Mouse (Mus musculus): Measurements from ENCODE around the gene Acot7. TPM values are rescaled to one million over a fixed set of nuclear protein-coding genes. Genes with fewer than 3 reads are reported as not detected.

Gene Acot7
- polyA plus RNA-seq, 1 experiment = not detected

GRCm38 (mm10) chr4:152146033-152146827 lies 31.7 kb upstream of the Acot7 start:
- Histone ChIP-seq H3K4me1 (ENCODE audit: control insufficient read depth, insufficient read depth, low read length) (no peaks in the 10 kb centered on the region), H3K4me3 (ENCODE audit: insufficient read depth, low read depth, low read length) (no peak overlapping the region), H3K27ac (ENCODE audit: insufficient read depth, low read depth, low read length) (no peak overlapping the region)
- 79% methylated on average over 11 of the region's 11 CpGs for WGBS
- TF ChIP-seq CTCF (IDR thresholded peaks at IDR 0.05; ENCODE audit: insufficient read depth, low read depth, low read length) = no peak

GRCm38 (mm10) chr4:152150546-152150945 lies 27.4 kb upstream of the Acot7 start:
- H3K27ac ChIP-seq (ENCODE audit: insufficient read depth, low read depth, low read length) = no peak overlapping the region
- no peak overlapping the region for H3K4me3 ChIP-seq (ENCODE audit: insufficient read depth, low read depth, low read length)
- TF ChIP-seq POLR2A (IDR thresholded peaks at IDR 0.05; ENCODE audit: insufficient read depth, low read depth, low read length) = no peak
- no peak for TF ChIP-seq CTCF (IDR thresholded peaks at IDR 0.05; ENCODE audit: insufficient read depth, low read depth, low read length)
- WGBS = 91% methylated on average over 4 of the region's 4 CpGs
- peaks cover 6% of the 10 kb centered on the region for H3K4me1 ChIP-seq (ENCODE audit: control insufficient read depth, insufficient read depth, low read length)

GRCm38 (mm10) chr4:152151451-152151965 lies 26.4 kb upstream of the Acot7 start:
- Histone ChIP-seq H3K4me1 (ENCODE audit: control insufficient read depth, insufficient read depth, low read length) (peaks cover 6% of the 10 kb centered on the region), H3K27ac (ENCODE audit: insufficient read depth, low read depth, low read length) (no peak overlapping the region), H3K4me3 (ENCODE audit: insufficient read depth, low read depth, low read length) (peak overlapping the region; percentile 4; the same call in 1 of the 2 replicates)
- WGBS = 53% methylated on average over 7 of the region's 7 CpGs
- no peak for TF ChIP-seq POLR2A (IDR thresholded peaks at IDR 0.05; ENCODE audit: insufficient read depth, low read depth, low read length)
- TF ChIP-seq CTCF (IDR thresholded peaks at IDR 0.05; ENCODE audit: insufficient read depth, low read depth, low read length) = no peak

- WGBS = 6% methylated on average over 57 of the region's 57 CpGs
- TF ChIP-seq CTCF (IDR thresholded peaks at IDR 0.05; ENCODE audit: insufficient read depth, low read depth, low read length) (no peak), POLR2A (IDR thresholded peaks at IDR 0.05; ENCODE audit: insufficient read depth, low read depth, low read length) (no peak)
- H3K4me3 ChIP-seq (ENCODE audit: insufficient read depth, low read depth, low read length) = peak within 1 kb of the TSS; percentile 4
- peaks cover 6% of the 10 kb centered on the region for H3K4me1 ChIP-seq (ENCODE audit: control insufficient read depth, insufficient read depth, low read length)
- H3K27ac ChIP-seq (ENCODE audit: insufficient read depth, low read depth, low read length) = no peak within 1 kb of the TSS
Observed at GRCm38 (mm10) chr4:152151966-152152544, 25.9 kb upstream of the Acot7 start, which contains the start of gene Espn. Espn (minus strand) TSS chr4:152152371.

GRCm38 (mm10) chr4:152153771-152154177 lies 24.2 kb upstream of the Acot7 start:
- Histone ChIP-seq H3K4me3 (ENCODE audit: insufficient read depth, low read depth, low read length) (peak overlapping the region; percentile 23), H3K4me1 (ENCODE audit: control insufficient read depth, insufficient read depth, low read length) (peaks cover 12% of the 10 kb centered on the region), H3K27ac (ENCODE audit: insufficient read depth, low read depth, low read length) (no peak overlapping the region)
- no peak for TF ChIP-seq POLR2A (IDR thresholded peaks at IDR 0.05; ENCODE audit: insufficient read depth, low read depth, low read length)
- peak; percentile 80 for TF ChIP-seq CTCF (IDR thresholded peaks at IDR 0.05; ENCODE audit: insufficient read depth, low read depth, low read length)
- WGBS = 2% methylated on average over 23 of the region's 23 CpGs

- Histone ChIP-seq H3K27ac (ENCODE audit: insufficient read depth, low read depth, low read length) (no peak overlapping the region), H3K4me3 (ENCODE audit: insufficient read depth, low read depth, low read length) (no peak overlapping the region), H3K4me1 (ENCODE audit: control insufficient read depth, insufficient read depth, low read length) (peaks cover 20% of the 10 kb centered on the region)
- no peak for TF ChIP-seq CTCF (IDR thresholded peaks at IDR 0.05; ENCODE audit: insufficient read depth, low read depth, low read length)
- no peak for TF ChIP-seq POLR2A (IDR thresholded peaks at IDR 0.05; ENCODE audit: insufficient read depth, low read depth, low read length)
- WGBS = 74% methylated on average over 4 of the region's 4 CpGs
Observed at GRCm38 (mm10) chr4:152155019-152155418, 22.9 kb upstream of the Acot7 start.

- no peak overlapping the region for H3K4me3 ChIP-seq (ENCODE audit: insufficient read depth, low read depth, low read length)
- no peak overlapping the region for H3K27ac ChIP-seq (ENCODE audit: insufficient read depth, low read depth, low read length)
- TF ChIP-seq CTCF (IDR thresholded peaks at IDR 0.05; ENCODE audit: insufficient read depth, low read depth, low read length) (peak; percentile 61), POLR2A (IDR thresholded peaks at IDR 0.05; ENCODE audit: insufficient read depth, low read depth, low read length) (no peak)
- WGBS = 21% methylated on average over 21 of the region's 21 CpGs
- peaks cover 20% of the 10 kb centered on the region for H3K4me1 ChIP-seq (ENCODE audit: control insufficient read depth, insufficient read depth, low read length)
Observed at GRCm38 (mm10) chr4:152157779-152158584, 20.0 kb upstream of the Acot7 start.

- 7% methylated on average over 35 of the region's 35 CpGs for WGBS
- Histone ChIP-seq H3K4me3 (ENCODE audit: insufficient read depth, low read depth, low read length) (no peak within 1 kb of the TSS), H3K27ac (ENCODE audit: insufficient read depth, low read depth, low read length) (no peak within 1 kb of the TSS), H3K4me1 (ENCODE audit: control insufficient read depth, insufficient read depth, low read length) (peaks cover 16% of the 10 kb centered on the region)
- TF ChIP-seq POLR2A (IDR thresholded peaks at IDR 0.05; ENCODE audit: insufficient read depth, low read depth, low read length) = no peak
- no peak for TF ChIP-seq CTCF (IDR thresholded peaks at IDR 0.05; ENCODE audit: insufficient read depth, low read depth, low read length)
Observed at GRCm38 (mm10) chr4:152158585-152159284, 19.2 kb upstream of the Acot7 start, which contains the start of gene Hes2. Hes2 (plus strand) TSS chr4:152158867.
